Mouse (Mus musculus) naive thymus-derived CD4-positive, alpha-beta T cell, adult 2 months (primary cell): ENCODE data around the gene Zic5.
"Not testable (repeated sequence)": the region's sequence is repeated elsewhere in the genome, so short reads cannot be mapped to it uniquely, and the experiment has no call there.

Experiments
- DNase-seq: peaks from one replicate; pipeline ENCODE4 v3.0.0-alpha.2; 2011; ENCODE audit warnings: low read depth

Gene Zic5

GRCm38 (mm10) chr14:122463734-122464341, 1.6 kb downstream of the Zic5 start:
- peak; percentile 41 for DNase-seq

- DNase-seq: no peak
Observed at GRCm38 (mm10) chr14:122463080-122463691, 2.3 kb downstream of the Zic5 start.

- no peak for DNase-seq
Observed at GRCm38 (mm10) chr14:122462689-122463079, 2.8 kb downstream of the Zic5 start.

- DNase-seq: no peak
Observed at GRCm38 (mm10) chr14:122461966-122462365, 3.5 kb downstream of the Zic5 start.

GRCm38 (mm10) chr14:122461500-122461899, 4.0 kb downstream of the Zic5 start:
- DNase-seq: no peak

- no peak for DNase-seq
Observed at GRCm38 (mm10) chr14:122460226-122460625, 5.3 kb downstream of the Zic5 start.

- no peak for DNase-seq
Observed at GRCm38 (mm10) chr14:122459776-122460175, 5.7 kb downstream of the Zic5 start.

- DNase-seq: not testable (repeated sequence)
Observed at GRCm38 (mm10) chr14:122459332-122459731, 6.1 kb downstream of the Zic5 start.

GRCm38 (mm10) chr14:122455562-122455958, 9.9 kb downstream of the Zic5 start:
- no peak for DNase-seq

GRCm38 (mm10) chr14:122454901-122455561, 10.4 kb downstream of the Zic5 start:
- DNase-seq: no peak

- DNase-seq: no peak
Observed at GRCm38 (mm10) chr14:122453996-122454738, 11.3 kb downstream of the Zic5 start.

GRCm38 (mm10) chr14:122453388-122453995, 12.0 kb downstream of the Zic5 start:
- no peak for DNase-seq

- no peak for DNase-seq
Observed at GRCm38 (mm10) chr14:122452701-122453387, 12.6 kb downstream of the Zic5 start.

GRCm38 (mm10) chr14:122451551-122452145, 13.8 kb downstream of the Zic5 start:
- no peak for DNase-seq

- DNase-seq: no peak
Observed at GRCm38 (mm10) chr14:122450496-122451382, 14.7 kb downstream of the Zic5 start, which contains the start of gene Gm5089. Gene Gm5089, minus strand, starts transcription at chr14:122451115.

GRCm38 (mm10) chr14:122449601-122450495, 15.6 kb downstream of the Zic5 start:
- no peak for DNase-seq

- DNase-seq: no peak
Observed at GRCm38 (mm10) chr14:122436850-122437249, 28.6 kb downstream of the Zic5 start.

GRCm38 (mm10) chr14:122434039-122434438, 31.4 kb downstream of the Zic5 start:
- DNase-seq: no peak

GRCm38 (mm10) chr14:122432558-122432957, 32.9 kb downstream of the Zic5 start:
- no peak for DNase-seq
